Mouse (Mus musculus) small intestine, adult 2 months (tissue): ENCODE measurements at regions not wholly inside any gene's neighbourhood (a gene's known extent, or its start where the extent isn't known, plus 50 kb on each side); places are given as distances from the start of the nearest gene placed in this dataset.
A peak's percentile ranks its signal among the peaks of the same experiment; 100 is the strongest.
"Not testable (repeated sequence)": the region's sequence is repeated elsewhere in the genome, so short reads cannot be mapped to it uniquely, and the experiment has no call there.

Source experiments
- H3K27ac ChIP-seq: fragments of 200-500 bp; 2 replicates; pipeline ENCODE4 v1.5.1; 2012; ENCODE audit warnings: low read depth, low read length, control low read depth, inconsistent platforms; ENCODE audit not compliant: insufficient read depth
- H3K27me3 ChIP-seq: fragments of 200-500 bp; 2 replicates; pipeline ENCODE4 v1.6.1; 2012; ENCODE audit warnings: mild to moderate bottlenecking, moderate library complexity, low read length, inconsistent platforms; ENCODE audit not compliant: control insufficient read depth, insufficient read depth
- H3K36me3 ChIP-seq: fragments of 200-500 bp; 2 replicates; pipeline ENCODE4 v1.6.1; 2012; ENCODE audit warnings: mild to moderate bottlenecking, low read length, control low read depth, inconsistent platforms; ENCODE audit not compliant: control insufficient read depth, insufficient read depth
- H3K4me1 ChIP-seq: fragments of 200-500 bp; 2 replicates; pipeline ENCODE4 v1.6.1; 2012; ENCODE audit warnings: low read length, inconsistent platforms, mixed read lengths; ENCODE audit not compliant: control insufficient read depth, insufficient read depth, insufficient read length
- H3K4me3 ChIP-seq: fragments of 200-500 bp; 2 replicates; pipeline ENCODE4 v1.5.1; 2012; ENCODE audit warnings: low read depth, mild to moderate bottlenecking, control low read depth, inconsistent platforms, low read length, moderate library complexity
- CTCF ChIP-seq: fragments of 200-500 bp; IDR thresholded peaks from 2 replicates; pipeline ENCODE4 v1.5.1; 2012; ENCODE audit warnings: low read depth, mild to moderate bottlenecking, control low read depth, inconsistent platforms, low read length, moderate library complexity, mixed read lengths; ENCODE audit not compliant: insufficient replicate concordance, insufficient read length; ENCODE audit errors: extremely low read depth
- POLR2A ChIP-seq: fragments of 200-500 bp; IDR thresholded peaks from 2 replicates; pipeline ENCODE4 v1.6.1; 2012; ENCODE audit warnings: low read depth, mild to moderate bottlenecking, control low read depth, inconsistent platforms, low read length, moderate library complexity
- WGBS: fragments of 180-500 bp; shearing (Covaris S2); methylation state at CpG from one replicate; pipeline ENCODE4 v1.1.7; 2018; 5-methylcytosine and 5-hydroxymethylcytosine counted together

DNA sequence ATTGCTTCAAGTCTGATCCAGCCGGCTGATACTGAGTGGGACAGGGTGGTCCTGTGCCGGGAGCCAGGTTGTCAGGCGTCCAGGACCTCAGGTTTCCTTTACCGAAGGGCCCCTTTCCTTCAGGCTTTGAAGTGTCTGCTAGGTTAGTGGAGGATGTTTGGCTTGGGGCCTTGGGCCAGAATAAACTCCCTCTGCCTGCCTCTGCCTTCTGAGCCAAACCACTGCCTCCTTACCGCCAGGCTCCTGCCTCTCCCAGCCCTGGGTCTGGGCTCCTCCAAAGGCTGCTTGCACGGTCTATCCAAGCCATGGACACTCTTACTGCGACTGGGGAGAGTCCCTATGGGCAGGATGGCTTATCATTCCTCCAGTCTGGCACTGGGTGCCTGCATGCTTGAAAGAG, 62.3 kb upstream of the Col1a1 start:
- no peak overlapping the region for H3K4me3 ChIP-seq
- no peaks in the 10 kb centered on the region for H3K36me3 ChIP-seq
- no peak for TF ChIP-seq CTCF
- 13% methylated on average over 7 of the region's 7 CpGs for whole genome bisulfite sequencing
- peaks cover 8% of the 10 kb centered on the region; the same call in 1 of the 2 replicates for H3K27me3 ChIP-seq
- H3K27ac ChIP-seq: peak overlapping the region; percentile 31; the same call in 1 of the 2 replicates
- H3K4me1 ChIP-seq: peaks cover 6% of the 10 kb centered on the region; the same call in 1 of the 2 replicates

- no peak for TF ChIP-seq POLR2A
- TF ChIP-seq CTCF: no peak
- Histone ChIP-seq H3K4me1 (peaks cover 6% of the 10 kb centered on the region; the same call in 1 of the 2 replicates), H3K27me3 (peaks cover 8% of the 10 kb centered on the region; the same call in 1 of the 2 replicates), H3K27ac (peak overlapping the region; percentile 14), H3K4me3 (peak overlapping the region; percentile 3; the same call in 1 of the 2 replicates), H3K36me3 (no peaks in the 10 kb centered on the region)
- WGBS: 5% methylated on average over 19 of the region's 19 CpGs
Observed at GRCm38 (mm10) chr11:94872921-94873320, 63.1 kb upstream of the Col1a1 start.

DNA sequence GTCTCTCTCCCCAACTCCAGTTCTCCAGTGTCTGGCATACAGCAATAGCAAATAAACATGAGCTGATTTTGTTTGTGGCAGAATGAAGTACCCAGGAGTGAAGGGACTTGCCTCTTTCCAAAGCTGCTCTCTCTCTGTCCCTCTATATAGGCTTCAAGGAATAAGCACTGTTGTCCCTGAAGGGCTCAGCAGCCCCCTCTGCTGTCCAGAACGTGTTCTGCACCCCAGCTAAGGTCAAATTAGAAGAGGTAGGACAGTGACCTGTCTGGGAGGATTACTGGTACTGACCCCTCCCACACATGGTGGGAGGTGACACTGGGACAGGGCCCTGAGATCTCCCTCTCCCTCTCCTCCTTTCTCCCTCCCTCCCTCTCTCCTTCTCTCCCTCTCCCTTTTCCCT, 65.7 kb upstream of the Col1a1 start:
- Histone ChIP-seq H3K36me3 (no peaks in the 10 kb centered on the region), H3K4me1 (peaks cover 6% of the 10 kb centered on the region; the same call in 1 of the 2 replicates), H3K4me3 (no peak overlapping the region), H3K27me3 (peaks cover 8% of the 10 kb centered on the region; the same call in 1 of the 2 replicates), H3K27ac (no peak overlapping the region)
- 0% methylated on average over 1 of the region's 1 CpGs for WGBS
- peak; percentile 67; the same call in 1 of the 2 replicates for TF ChIP-seq CTCF
- TF ChIP-seq POLR2A: no peak

DNA sequence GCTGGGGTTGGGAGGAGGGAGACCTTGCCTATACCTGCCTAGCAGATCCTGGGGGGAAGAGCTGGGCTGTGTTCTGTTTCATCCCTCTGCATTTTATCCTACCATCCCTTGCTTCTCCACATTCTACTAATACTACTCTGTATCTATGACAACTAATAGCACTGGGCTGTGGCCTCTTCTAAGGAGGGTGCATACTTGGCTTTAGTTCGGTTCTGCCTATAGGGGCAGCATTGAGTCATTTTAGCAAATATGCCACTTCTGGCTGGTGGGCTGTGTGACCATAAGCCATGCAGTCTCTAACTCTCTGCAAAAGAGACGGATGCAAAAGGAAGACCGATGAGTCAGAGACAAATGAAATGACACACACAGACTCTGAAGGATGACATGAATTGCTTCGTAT, 66.2 kb upstream of the Col1a1 start:
- H3K36me3 ChIP-seq, H3K27me3 ChIP-seq, H3K4me1 ChIP-seq, H3K27ac ChIP-seq, H3K4me3 ChIP-seq: not testable (repeated sequence)
- whole genome bisulfite sequencing: 19% methylated on average over 4 of the region's 4 CpGs

DNA sequence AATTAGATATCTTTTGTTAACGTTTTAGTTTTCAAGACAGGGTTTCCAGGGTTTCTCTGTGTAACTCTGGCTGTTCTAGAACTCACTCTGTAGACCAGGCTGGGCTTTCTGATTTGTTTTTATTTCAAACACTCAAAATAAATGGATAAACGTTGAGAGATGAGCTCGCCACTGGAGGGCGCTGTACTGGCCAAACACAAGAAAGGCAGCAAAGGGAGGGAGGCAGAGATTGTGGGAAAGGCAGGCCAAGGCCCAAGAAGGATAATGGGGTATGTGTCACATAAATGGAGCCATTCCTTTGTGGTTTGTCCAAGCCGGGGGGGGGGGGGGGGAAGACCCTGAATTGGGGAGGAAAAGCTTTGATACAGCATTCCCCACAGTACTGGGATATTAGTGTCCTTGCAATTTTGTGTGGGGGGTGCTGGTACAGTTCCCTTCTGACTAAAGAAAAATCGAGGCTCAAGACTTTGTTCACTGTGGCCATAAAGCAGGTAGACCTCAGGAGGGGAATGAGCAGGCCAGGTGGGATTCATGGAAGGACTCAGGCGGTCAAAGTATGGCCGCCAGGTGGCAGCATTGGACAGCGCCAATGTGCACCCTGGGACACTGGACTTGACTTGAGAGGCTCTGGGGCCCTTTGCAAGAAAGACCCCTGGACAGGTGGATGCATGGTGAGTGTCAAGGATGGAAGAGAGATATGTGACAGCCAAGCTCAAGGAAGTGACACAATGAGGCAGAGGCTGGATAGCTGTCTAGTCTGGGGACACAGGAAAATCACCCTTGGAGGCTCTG, 69.7 kb upstream of the Col1a1 start:
- WGBS: 11% methylated on average over 9 of the region's 9 CpGs
- no peaks in the 10 kb centered on the region for H3K36me3 ChIP-seq
- no peak for TF ChIP-seq POLR2A
- peak; percentile 92 for TF ChIP-seq CTCF
- H3K4me1 ChIP-seq: no peaks in the 10 kb centered on the region
- no peaks in the 10 kb centered on the region for H3K27me3 ChIP-seq
- H3K4me3 ChIP-seq: no peak overlapping the region
- no peak overlapping the region for H3K27ac ChIP-seq

DNA sequence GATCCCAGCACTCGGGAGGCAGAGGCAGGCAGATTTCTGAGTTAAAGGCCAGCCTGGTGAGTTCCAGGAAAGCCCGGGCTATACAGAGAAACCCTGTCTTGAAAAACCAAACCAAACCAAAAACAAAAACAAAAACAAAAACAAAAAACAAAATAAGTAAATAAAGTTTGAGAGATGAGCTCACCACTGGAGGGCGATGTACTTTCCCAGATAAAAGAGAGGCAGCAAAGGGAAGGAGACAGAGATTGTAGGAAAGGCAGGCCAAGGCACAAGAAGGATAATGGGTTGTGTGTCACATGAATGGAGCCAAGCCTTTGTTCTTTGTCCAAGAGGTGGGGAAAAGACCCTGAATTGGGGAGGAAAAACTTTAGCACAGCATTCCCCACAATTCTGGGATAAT, 67.6 kb upstream of the Tmem92 start:
- Histone ChIP-seq H3K27ac (no peak overlapping the region), H3K4me3 (no peak overlapping the region), H3K4me1 (peaks cover 3% of the 10 kb centered on the region; the same call in 1 of the 2 replicates), H3K27me3 (no peaks in the 10 kb centered on the region), H3K36me3 (no peaks in the 10 kb centered on the region)
- WGBS: 91% methylated on average over 3 of the region's 3 CpGs
- TF ChIP-seq POLR2A (no peak), CTCF (no peak)

- peaks cover 2% of the 10 kb centered on the region; the same call in 1 of the 2 replicates for H3K4me1 ChIP-seq
- TF ChIP-seq CTCF (no peak), POLR2A (no peak)
- H3K36me3 ChIP-seq: no peaks in the 10 kb centered on the region
- H3K27ac ChIP-seq: no peak overlapping the region
- no peak overlapping the region for H3K4me3 ChIP-seq
- H3K27me3 ChIP-seq: no peaks in the 10 kb centered on the region
Observed at GRCm38 (mm10) chr11:94839133-94839532, 56.6 kb upstream of the Tmem92 start.

DNA sequence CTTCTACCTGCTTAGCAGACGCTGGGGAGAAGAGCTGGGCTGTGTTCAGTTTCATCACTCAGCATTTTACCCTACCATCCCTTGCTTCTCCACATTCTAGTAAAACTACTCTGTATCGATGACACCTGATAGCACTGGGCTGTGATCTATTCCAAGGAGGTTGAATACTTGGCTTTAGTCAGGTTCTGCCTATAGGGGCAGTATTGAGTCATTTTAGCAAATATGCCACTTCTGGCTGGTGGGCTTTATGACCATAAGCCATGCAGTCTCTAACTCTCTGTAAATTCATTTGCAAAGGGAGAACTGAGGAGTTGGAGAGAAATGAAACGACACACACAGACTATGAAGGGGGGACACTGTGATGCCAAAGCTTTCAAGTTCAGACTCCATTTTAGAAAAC, 55.6 kb upstream of the Tmem92 start:
- TF ChIP-seq CTCF: no peak
- no peak for TF ChIP-seq POLR2A
- H3K4me1 ChIP-seq: peaks cover 2% of the 10 kb centered on the region; the same call in 1 of the 2 replicates
- no peak overlapping the region for H3K27ac ChIP-seq
- H3K27me3 ChIP-seq: no peaks in the 10 kb centered on the region
- H3K4me3 ChIP-seq: no peak overlapping the region
- H3K36me3 ChIP-seq: no peaks in the 10 kb centered on the region
- WGBS: 60% methylated on average over 3 of the region's 3 CpGs
